Mouse (Mus musculus) embryonic facial prominence, embryonic 15.5 days (tissue): Measurements from ENCODE around the gene Gm20388. TPM values are rescaled to one million over a fixed set of nuclear protein-coding genes. Genes with fewer than 3 reads are reported as not detected.

Experiments used
- ATAC-seq: fragments of 200-750 bp; cut with Nextera tagmentation; 2 replicates; pipeline ENCODE4 v1.8.0; 2017; ENCODE audit warnings: low read depth, moderate TSS enrichment; ENCODE audit not compliant: insufficient number of reproducible peaks, low FRiP score, low TSS enrichment
- H3K27ac ChIP-seq: fragments of 300-500 bp; sonication (generic); replicated peaks from 2 replicates; pipeline ENCODE4 v1.5.1; 2015; ENCODE audit warnings: mild to moderate bottlenecking, inconsistent platforms
- H3K27me3 ChIP-seq: fragments of 300-500 bp; sonication (generic); 2 replicates; pipeline ENCODE4 v1.6.1; 2015; ENCODE audit warnings: inconsistent platforms
- H3K36me3 ChIP-seq: fragments of 300-500 bp; sonication (generic); 2 replicates; pipeline ENCODE4 v1.6.1; 2015; ENCODE audit warnings: mild to moderate bottlenecking, inconsistent platforms
- H3K4me1 ChIP-seq: fragments of 300-500 bp; sonication (generic); 2 replicates; pipeline ENCODE4 v1.6.1; 2015; ENCODE audit warnings: inconsistent platforms
- H3K4me2 ChIP-seq: fragments of 300-500 bp; sonication (generic); replicated peaks from 2 replicates; pipeline ENCODE4 v1.6.1; 2015; ENCODE audit warnings: mild to moderate bottlenecking, inconsistent platforms
- H3K4me3 ChIP-seq: fragments of 300-500 bp; sonication (generic); replicated peaks from 2 replicates; pipeline ENCODE4 v1.5.1; 2015; ENCODE audit warnings: mild to moderate bottlenecking, inconsistent platforms
- H3K9ac ChIP-seq: fragments of 300-500 bp; sonication (generic); 2 replicates; pipeline ENCODE4 v1.6.1; 2015; ENCODE audit warnings: inconsistent platforms
- H3K9me3 ChIP-seq: fragments of 300-500 bp; sonication (generic); replicated peaks from 2 replicates; pipeline ENCODE4 v1.6.1; 2016; ENCODE audit warnings: inconsistent platforms
- WGBS: fragments of 180-500 bp; shearing (Covaris S2); methylation state at CpG from one replicate; pipeline ENCODE4 v1.1.7; 2015; 5-methylcytosine and 5-hydroxymethylcytosine counted together
- polyA plus RNA-seq: library from polyadenylated mRNA; unstranded; fragments of >200 nt; fragmentation: Nextera tagmentation; extraction: Ambion mirVana; gene quantifications from 2 replicates; pipeline ENCODE4 v1.2.1, GENCODE M21; 2015

Gm20388 gene
- polyA plus RNA-seq, 1 experiment from 2014 or later: 8.0 TPM

- H3K27ac ChIP-seq: no peak overlapping the region
- 76% methylated on average over 15 of the region's 15 CpGs for WGBS
- H3K4me2 ChIP-seq: no peak overlapping the region
- no peaks in the 10 kb centered on the region for H3K9me3 ChIP-seq
- no peak overlapping the region for H3K9ac ChIP-seq
- H3K36me3 ChIP-seq: peaks cover 31% of the 10 kb centered on the region
- no peaks in the 10 kb centered on the region for H3K27me3 ChIP-seq
- no peak overlapping the region for H3K4me3 ChIP-seq
- ATAC-seq: no peak
- no peaks in the 10 kb centered on the region for H3K4me1 ChIP-seq
Measured at GRCm38 (mm10) chr8:121889810-121890785, 1979.5 kb downstream of the Gm20388 start.

DNA sequence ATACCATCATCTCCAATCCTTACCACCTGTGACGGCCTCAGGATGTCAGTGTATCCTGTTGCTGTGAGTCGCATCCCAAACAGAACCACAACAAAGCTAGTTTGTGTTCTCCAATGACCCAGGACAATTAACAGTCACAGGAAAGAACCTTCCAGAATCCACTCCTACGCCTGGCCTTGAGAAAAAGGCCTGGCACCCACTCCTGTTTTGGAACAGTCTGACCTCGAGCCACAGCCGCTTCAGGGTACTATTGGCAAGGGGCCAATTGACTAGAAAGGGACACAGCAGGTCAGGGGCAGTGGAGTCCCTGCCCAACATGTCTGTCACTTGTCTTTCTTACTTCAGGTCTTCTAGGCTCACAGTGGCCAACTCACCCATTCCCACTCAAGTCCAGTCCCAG is 1982.2 kb downstream of the Gm20388 start:
- WGBS: 78% methylated on average over 5 of the region's 5 CpGs

GRCm38 (mm10) chr8:121895910-121896309 is 1985.3 kb downstream of the Gm20388 start:
- Histone ChIP-seq H3K36me3 (0 out of 2 replicates have a peak, but pooled peaks cover 10% of the 10 kb centered on the region), H3K9ac (no peak overlapping the region), H3K4me3 (no peak overlapping the region), H3K27ac (no peak overlapping the region), H3K27me3 (no peaks in the 10 kb centered on the region), H3K4me1 (peaks cover 37% of the 10 kb centered on the region), H3K4me2 (no peak overlapping the region), H3K9me3 (no peaks in the 10 kb centered on the region)
- 71% methylated on average over 7 of the region's 7 CpGs for WGBS
- no peak for ATAC-seq

More for the DNA sequence above, 1982.2 kb downstream of the Gm20388 start:
- no peak overlapping the region for H3K9ac ChIP-seq
- no peaks in the 10 kb centered on the region for H3K27me3 ChIP-seq
- peaks cover 19% of the 10 kb centered on the region for H3K4me1 ChIP-seq
- H3K9me3 ChIP-seq: no peaks in the 10 kb centered on the region
- no peak overlapping the region for H3K27ac ChIP-seq
- H3K4me3 ChIP-seq: no peak overlapping the region
- peaks cover 16% of the 10 kb centered on the region; the same call in 1 of the 2 replicates for H3K36me3 ChIP-seq
- no peak for ATAC-seq
- H3K4me2 ChIP-seq: no peak overlapping the region

DNA sequence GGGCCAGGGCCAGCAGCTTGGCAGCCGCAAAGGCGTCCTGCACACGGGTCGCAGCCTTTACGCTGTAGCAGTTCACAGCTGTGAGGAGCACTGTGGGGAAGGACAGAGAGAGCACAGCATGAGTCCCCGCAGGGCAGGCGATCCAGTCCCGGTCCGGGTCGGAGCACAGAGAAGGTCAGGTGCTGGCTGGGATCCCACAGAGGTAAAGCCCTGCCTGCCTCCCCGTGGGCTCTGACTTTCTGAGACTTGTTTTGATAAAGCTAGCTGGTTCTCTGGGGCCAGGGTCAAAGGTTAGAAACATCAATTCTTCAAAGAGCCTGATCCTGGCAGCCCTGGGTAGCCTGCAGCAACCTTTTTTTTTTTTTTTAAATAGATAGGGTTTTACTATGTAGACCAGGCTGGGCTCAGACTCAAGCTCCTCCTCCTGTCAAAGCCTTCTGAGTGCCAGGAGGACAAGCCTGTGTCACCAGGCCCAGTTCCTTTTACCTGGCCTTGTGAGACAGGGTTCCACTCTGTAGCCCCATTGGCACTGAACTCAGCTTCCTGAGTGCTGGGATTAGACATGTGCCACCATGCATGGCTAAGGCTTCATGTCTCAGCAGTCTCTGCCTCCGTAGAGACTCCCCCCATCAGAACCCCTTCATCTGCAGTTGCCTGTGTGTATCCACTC is 1986.0 kb downstream of the Gm20388 start:
- WGBS: 48% methylated on average over 12 of the region's 12 CpGs
- H3K4me3 ChIP-seq: no peak overlapping the region
- H3K27me3 ChIP-seq: no peaks in the 10 kb centered on the region
- H3K9ac ChIP-seq: no peak overlapping the region
- no peak overlapping the region for H3K4me2 ChIP-seq
- ATAC-seq: no peak
- peaks cover 44% of the 10 kb centered on the region for H3K4me1 ChIP-seq
- 0 out of 2 replicates have a peak, but pooled peaks cover 10% of the 10 kb centered on the region for H3K36me3 ChIP-seq
- H3K27ac ChIP-seq: no peak overlapping the region
- H3K9me3 ChIP-seq: no peaks in the 10 kb centered on the region

DNA sequence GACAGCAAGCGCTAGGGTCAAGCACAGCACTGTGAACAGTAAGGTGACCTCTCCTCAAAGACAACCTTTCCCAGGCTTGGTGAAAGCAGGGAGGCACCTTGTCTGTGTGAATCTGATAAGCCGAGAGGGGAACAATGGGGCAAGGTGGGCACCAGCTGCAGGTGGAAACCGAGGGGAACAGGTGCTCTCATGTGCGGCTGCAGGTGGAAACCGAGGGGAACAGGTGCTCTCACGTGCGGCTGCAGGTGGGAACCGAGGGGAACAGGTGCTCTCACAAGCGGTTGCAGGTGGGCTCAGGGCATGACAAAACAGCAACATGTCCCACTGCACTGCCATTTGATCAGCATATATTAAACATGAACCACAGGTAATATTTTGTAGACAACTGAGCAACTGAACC is 1986.6 kb downstream of the Gm20388 start:
- WGBS: 77% methylated on average over 9 of the region's 9 CpGs
- peak overlapping the region; percentile 86 for H3K27ac ChIP-seq
- no peak for ATAC-seq
- H3K4me2 ChIP-seq: no peak overlapping the region
- no peaks in the 10 kb centered on the region for H3K9me3 ChIP-seq
- peaks cover 50% of the 10 kb centered on the region for H3K4me1 ChIP-seq
- no peak overlapping the region for H3K9ac ChIP-seq
- no peak overlapping the region for H3K4me3 ChIP-seq
- 0 out of 2 replicates have a peak, but pooled peaks cover 10% of the 10 kb centered on the region for H3K36me3 ChIP-seq
- H3K27me3 ChIP-seq: no peaks in the 10 kb centered on the region

DNA sequence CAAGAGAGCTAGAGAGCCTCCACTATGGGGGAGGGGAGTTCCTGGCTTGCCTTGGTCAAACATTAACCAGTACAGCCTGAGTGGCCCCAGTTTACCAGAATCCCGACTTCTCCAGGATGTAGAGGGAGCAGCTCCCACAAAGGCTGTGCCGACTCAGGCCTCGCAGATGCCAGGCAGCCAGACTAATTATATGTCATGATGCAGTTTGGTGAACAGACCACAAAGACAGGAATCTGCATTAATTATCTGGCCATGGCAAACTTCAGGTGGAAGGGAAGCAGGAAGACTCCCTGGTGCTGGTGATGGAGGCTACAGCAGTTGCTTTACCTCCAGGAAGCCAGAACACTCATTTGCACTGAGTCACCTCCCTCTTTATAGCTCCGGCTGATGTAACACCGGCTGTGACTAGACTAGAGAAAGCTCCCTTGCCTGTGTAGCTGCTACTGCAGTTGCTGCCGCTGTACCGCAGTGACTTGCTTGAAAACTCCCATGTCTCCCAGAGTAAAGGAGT is 1987.3 kb downstream of the Gm20388 start:
- H3K4me3 ChIP-seq: no peak overlapping the region
- H3K4me1 ChIP-seq: peaks cover 51% of the 10 kb centered on the region
- H3K4me2 ChIP-seq: 0 out of 2 replicates have a peak overlapping the region, but pooled peaks have one; percentile 15
- peak overlapping the region; percentile 86 for H3K27ac ChIP-seq
- WGBS: 21% methylated on average over 7 of the region's 7 CpGs
- peak; percentile 5; the same call in 1 of the 2 replicates for ATAC-seq
- H3K9ac ChIP-seq: peak overlapping the region; percentile 18; the same call in 1 of the 2 replicates
- no peaks in the 10 kb centered on the region for H3K9me3 ChIP-seq
- H3K27me3 ChIP-seq: no peaks in the 10 kb centered on the region
- 0 out of 2 replicates have a peak, but pooled peaks cover 10% of the 10 kb centered on the region for H3K36me3 ChIP-seq

DNA sequence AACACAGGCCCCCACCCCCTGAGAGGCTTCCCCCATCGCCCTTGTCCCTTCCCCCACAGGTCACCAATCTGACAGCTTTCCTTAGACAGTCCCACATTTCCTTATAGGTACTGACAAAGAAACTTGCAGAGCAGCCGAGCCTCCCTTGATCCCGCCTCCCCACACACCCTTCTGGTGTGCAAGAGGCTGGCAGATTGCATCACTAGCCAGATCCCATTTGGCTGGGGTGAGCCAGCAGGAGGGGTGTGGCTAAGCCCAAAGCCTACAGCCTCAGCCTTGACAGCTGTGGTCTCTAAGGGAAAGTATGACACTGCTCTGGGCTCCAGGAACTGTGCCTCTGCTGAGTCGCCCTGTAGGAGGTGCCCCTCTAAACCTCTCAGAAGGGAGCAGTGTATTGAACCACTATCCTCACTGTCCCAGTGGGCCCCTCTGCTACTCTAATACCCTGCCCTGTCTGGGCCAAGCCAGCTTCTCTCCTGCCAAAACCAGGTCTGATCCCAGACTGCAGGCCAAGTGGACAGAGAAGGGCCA is 1987.8 kb downstream of the Gm20388 start:
- Histone ChIP-seq H3K27ac (peak overlapping the region; percentile 86), H3K27me3 (no peaks in the 10 kb centered on the region), H3K4me1 (peaks cover 56% of the 10 kb centered on the region), H3K36me3 (0 out of 2 replicates have a peak, but pooled peaks cover 10% of the 10 kb centered on the region), H3K9ac (peak overlapping the region; percentile 18; the same call in 1 of the 2 replicates), H3K9me3 (no peaks in the 10 kb centered on the region), H3K4me3 (no peak overlapping the region), H3K4me2 (0 out of 2 replicates have a peak overlapping the region, but pooled peaks have one; percentile 15)
- ATAC-seq: peak; percentile 82
- 10% methylated on average over 4 of the region's 4 CpGs for WGBS

DNA sequence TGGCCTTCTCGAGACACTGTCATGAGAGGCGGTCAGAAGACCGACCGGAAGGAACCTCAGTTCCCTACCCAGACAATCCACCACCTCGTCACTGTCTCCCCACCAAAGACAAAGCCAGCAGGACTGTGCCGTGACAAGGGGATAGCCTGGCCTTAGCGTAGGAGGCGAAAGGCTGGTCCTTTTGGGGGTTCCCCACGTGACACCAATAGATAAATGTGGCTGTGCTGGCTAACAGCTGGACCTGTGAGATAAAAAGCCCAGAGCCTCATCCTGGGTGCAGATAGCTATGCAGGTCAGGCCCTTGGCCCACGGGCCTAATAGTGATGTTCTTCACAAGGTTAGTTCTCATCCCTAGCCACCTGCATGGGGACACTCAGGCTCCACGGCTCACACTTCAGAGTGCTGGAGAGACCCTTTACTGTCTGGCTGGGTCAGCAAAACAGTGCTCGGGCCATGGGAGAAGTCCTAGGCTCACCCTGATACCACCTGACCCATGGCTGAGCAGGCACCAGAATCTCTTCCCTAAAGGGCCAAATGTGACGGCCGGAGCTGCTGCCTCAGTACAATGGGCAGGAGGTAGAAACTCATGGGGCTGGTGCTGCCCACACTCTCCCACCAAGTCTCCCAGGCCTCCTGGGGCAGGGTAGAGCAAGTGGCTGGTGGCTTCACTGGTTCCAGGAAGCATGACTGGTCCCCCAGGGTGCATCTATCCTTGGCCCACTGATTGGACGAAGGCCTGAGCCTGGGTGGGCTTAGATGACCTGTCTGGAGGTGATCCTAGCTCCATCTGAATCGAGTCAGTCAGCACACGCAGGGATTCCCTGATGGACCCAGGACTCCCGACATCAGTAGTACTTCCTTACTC is 1988.8 kb downstream of the Gm20388 start:
- no peak overlapping the region for H3K9ac ChIP-seq
- ATAC-seq: no peak
- 0 out of 2 replicates have a peak, but pooled peaks cover 10% of the 10 kb centered on the region for H3K36me3 ChIP-seq
- H3K4me1 ChIP-seq: peaks cover 64% of the 10 kb centered on the region
- peak overlapping the region; percentile 86; the same call in 1 of the 2 replicates for H3K27ac ChIP-seq
- no peak overlapping the region for H3K4me3 ChIP-seq
- no peaks in the 10 kb centered on the region for H3K9me3 ChIP-seq
- 86% methylated on average over 18 of the region's 18 CpGs for WGBS
- H3K27me3 ChIP-seq: no peaks in the 10 kb centered on the region
- no peak overlapping the region for H3K4me2 ChIP-seq

GRCm38 (mm10) chr8:121901498-121902236 is 1991.0 kb downstream of the Gm20388 start:
- no peak for ATAC-seq
- 31% methylated on average over 8 of the region's 8 CpGs for WGBS
- H3K4me3 ChIP-seq: no peak overlapping the region
- H3K4me2 ChIP-seq: no peak overlapping the region
- no peaks in the 10 kb centered on the region for H3K36me3 ChIP-seq
- H3K9me3 ChIP-seq: no peaks in the 10 kb centered on the region
- peaks cover 71% of the 10 kb centered on the region for H3K4me1 ChIP-seq
- H3K27me3 ChIP-seq: no peaks in the 10 kb centered on the region
- H3K27ac ChIP-seq: peak overlapping the region; percentile 51; the same call in 1 of the 2 replicates
- H3K9ac ChIP-seq: no peak overlapping the region
